Comparison of ENCODE assay signal across 8 mouse cellular contexts in the genomic region with DNA sequence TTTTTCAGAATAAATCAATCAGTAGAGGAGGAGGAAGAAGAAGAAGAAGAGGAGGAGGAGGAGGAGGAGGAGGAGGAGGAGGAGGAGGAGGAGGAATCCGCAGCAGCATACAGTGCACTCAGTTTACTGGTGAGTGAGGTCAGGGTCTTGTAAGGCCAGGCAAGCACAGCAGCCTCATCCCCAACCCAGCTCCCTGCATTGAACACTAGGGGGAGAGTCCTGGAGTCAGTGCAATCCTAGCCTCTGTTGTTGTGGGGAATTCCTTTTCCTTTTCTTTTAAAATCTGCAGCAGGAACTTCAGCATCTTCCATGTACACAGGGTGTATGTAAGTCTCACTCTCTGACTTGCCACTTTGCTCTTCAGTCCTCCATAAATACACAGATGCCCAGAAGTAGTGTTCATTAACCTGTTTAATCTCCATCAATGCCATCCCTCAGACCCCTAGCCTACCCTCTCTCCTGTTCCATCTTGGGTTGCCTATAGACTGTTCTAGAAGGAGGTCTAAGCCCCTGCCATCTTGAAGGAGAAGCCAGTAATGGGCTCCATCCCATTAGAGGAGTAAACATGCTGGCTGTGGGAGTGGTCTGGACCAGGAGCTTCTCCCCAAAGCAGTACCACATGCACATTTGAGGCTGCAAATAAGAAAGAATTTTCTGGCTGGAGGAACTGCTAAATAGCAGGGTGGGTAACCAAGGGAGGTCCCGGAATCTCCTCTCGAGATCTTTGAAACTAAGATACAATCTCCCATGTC.
DNase-seq lines count a peak whose midpoint lies in the region; ATAC-seq and TF ChIP-seq lines count a peak whose summit lies in the region.

No protein-coding gene starts in this region.

- no peak overlapping the region for H3K27ac ChIP-seq in spleen, adult 2 months (ENCODE audit: insufficient read depth, low read length)
- peak overlapping the region; percentile 88 for H3K27ac ChIP-seq in limb, embryonic 15.5 days

- peak; percentile 34; the same call in 1 of the 2 replicates for TF ChIP-seq CTCF in spleen, adult 2 months (IDR thresholded peaks at IDR 0.05; ENCODE audit: extremely low read depth, insufficient read depth, insufficient read length, insufficient replicate concordance)

- H3K9ac ChIP-seq in limb, embryonic 15.5 days, result no peak overlapping the region

- no peak for TF ChIP-seq POLR2A in spleen, adult 2 months (IDR thresholded peaks at IDR 0.05; ENCODE audit: low read depth, low read length)

- H3K27me3 ChIP-seq in spleen, adult 2 months (ENCODE audit: control insufficient read depth, insufficient read depth, low read length), result no peaks in the 10 kb centered on the region
- H3K27me3 ChIP-seq in limb, embryonic 15.5 days, result no peaks in the 10 kb centered on the region

- ATAC-seq in limb, embryonic 15.5 days (ENCODE audit: insufficient number of reproducible peaks, low FRiP score, low TSS enrichment, low read depth), result peak; percentile 56; the same call in 1 of the 2 replicates

- no peaks in the 10 kb centered on the region for H3K9me3 ChIP-seq in limb, embryonic 15.5 days

- 77% methylated on average over 3 of the region's 3 CpGs for WGBS in spleen, adult 2 months
- 19% methylated on average over 3 of the region's 3 CpGs for WGBS in limb, embryonic 15.5 days

- H3K4me3 ChIP-seq in spleen, adult 2 months (ENCODE audit: extremely low read depth, insufficient read depth, insufficient read length), result no peak overlapping the region
- H3K4me3 ChIP-seq in limb, embryonic 15.5 days, result no peak overlapping the region

- DNase-seq in spleen, adult 2 months (ENCODE audit: low read depth in 1 of 2, low spot score in 2 of 2), result no peak
- DNase-seq in spleen, postnatal 4 days (ENCODE audit: low spot score in 2 of 2), result no peak
- peak; percentile 45 for DNase-seq in embryo, embryonic 9.5 days (ENCODE audit: extremely low spot score)
- peak; percentile 19 to 38 for DNase-seq in heart, postnatal 14 days
- peak; percentile 61 for DNase-seq in retina, embryonic 14.5 days (ENCODE audit: low spot score)
- no peak for DNase-seq in right cerebral cortex, postnatal 14 days
- no peak for DNase-seq in cerebellum, postnatal 4 days (ENCODE audit: low spot score in 2 of 2)

- intact Hi-C loops in heart, postnatal 14 days (cut with DNase I), result loop anchor here (5.0 kb wide), 2 partner anchors 82 to 83 kb away; partner anchors contain the start of gene Bcl2

- H3K4me1 ChIP-seq in spleen, adult 2 months (ENCODE audit: control insufficient read depth, insufficient read depth, insufficient read length), result peaks cover 8% of the 10 kb centered on the region
- peaks cover 28% of the 10 kb centered on the region for H3K4me1 ChIP-seq in limb, embryonic 15.5 days

- no peaks in the 10 kb centered on the region for H3K36me3 ChIP-seq in spleen, adult 2 months (ENCODE audit: control insufficient read depth, insufficient read depth, low read length)
- H3K36me3 ChIP-seq in limb, embryonic 15.5 days, result no peaks in the 10 kb centered on the region

- H3K4me2 ChIP-seq in limb, embryonic 15.5 days, result peak overlapping the region; percentile 30; the same call in 1 of the 2 replicates

Comparison
In these comparisons a context has a peak if more than half of its experiments do, and no peak if none do; other contexts are left out.
1. DNase-seq: peak in embryo, embryonic 9.5 days (single experiment), heart, postnatal 14 days (2 of 2) and retina, embryonic 14.5 days (single experiment); none in spleen, adult 2 months (0 of 2), spleen, postnatal 4 days (0 of 2), right cerebral cortex, postnatal 14 days (single experiment) and cerebellum, postnatal 4 days (0 of 2).